20 mouse cellular contexts compared by ENCODE assay signal in genomic region chr4:101305126-101305525, GRCm38 (mm10). TPM values are rescaled to one million over a fixed set of nuclear protein-coding genes. Genes with fewer than 3 reads are reported as not detected.
DNase-seq lines count a peak whose midpoint lies in the region; ATAC-seq and TF ChIP-seq lines count a peak whose summit lies in the region.
"Had no signal": no experiment of that assay in that cellular context is flagged by ENCODE, and none has a peak within 500 bp of the region (broad histone marks: within the 10 kb centered on the region; RNA-seq: fewer than 3 reads in every experiment).

No protein-coding gene starts in this region.

- no peak for ATAC-seq in heart, embryonic 15.5 days (replicated peaks; ENCODE audit: insufficient number of reproducible peaks, insufficient read depth, low FRiP score, low read depth)
- peak; percentile 64 for ATAC-seq in lung, postnatal 0 days
- ATAC-seq: forebrain, postnatal 0 days; midbrain, embryonic 13.5 days had no signal

- H3K4me3 ChIP-seq in heart, embryonic 15.5 days, result no peak overlapping the region
- H3K4me3 ChIP-seq in heart, embryonic 10.5 days, result no peak overlapping the region
- no peak overlapping the region for H3K4me3 ChIP-seq in lung, postnatal 0 days (ENCODE audit: low read depth, low read length)
- H3K4me3 ChIP-seq: hindbrain, embryonic 15.5 days; limb, embryonic 15.5 days; midbrain, embryonic 13.5 days; stomach, embryonic 15.5 days had no signal

- no peaks in the 10 kb centered on the region for H3K36me3 ChIP-seq in heart, embryonic 15.5 days
- H3K36me3 ChIP-seq in heart, embryonic 10.5 days, result no peaks in the 10 kb centered on the region
- no peaks in the 10 kb centered on the region for H3K36me3 ChIP-seq in lung, postnatal 0 days (ENCODE audit: insufficient read depth, low read length)
- H3K36me3 ChIP-seq: hindbrain, embryonic 15.5 days; limb, embryonic 15.5 days; midbrain, embryonic 13.5 days; stomach, embryonic 15.5 days had no signal

- no peak for TF ChIP-seq EP300 in lung, postnatal 0 days (IDR thresholded peaks at IDR 0.05)

- no peaks in the 10 kb centered on the region for H3K27me3 ChIP-seq in heart, embryonic 15.5 days
- H3K27me3 ChIP-seq in heart, embryonic 10.5 days (ENCODE audit: insufficient read depth, poor library complexity, severe bottlenecking), result 0 out of 2 replicates have a peak, but pooled peaks cover 4% of the 10 kb centered on the region
- H3K27me3 ChIP-seq in lung, postnatal 0 days (replicated peaks; ENCODE audit: insufficient read depth, low read length), result no peaks in the 10 kb centered on the region
- H3K27me3 ChIP-seq: hindbrain, embryonic 15.5 days; limb, embryonic 15.5 days; midbrain, embryonic 13.5 days; stomach, embryonic 15.5 days had no signal

- H3K4me2 ChIP-seq in heart, embryonic 15.5 days, result 0 out of 2 replicates have a peak overlapping the region, but pooled peaks have one; percentile 8
- H3K4me2 ChIP-seq in lung, postnatal 0 days (replicated peaks; ENCODE audit: low read depth, low read length), result no peak overlapping the region
- H3K4me2 ChIP-seq: hindbrain, embryonic 15.5 days; limb, embryonic 15.5 days; midbrain, embryonic 13.5 days; stomach, embryonic 15.5 days had no signal

- no peaks in the 10 kb centered on the region for H3K9me3 ChIP-seq in heart, embryonic 15.5 days (replicated peaks)
- no peaks in the 10 kb centered on the region for H3K9me3 ChIP-seq in heart, embryonic 10.5 days
- no peaks in the 10 kb centered on the region for H3K9me3 ChIP-seq in lung, postnatal 0 days (ENCODE audit: low read length)
- H3K9me3 ChIP-seq: hindbrain, embryonic 15.5 days; limb, embryonic 15.5 days; midbrain, embryonic 13.5 days; stomach, embryonic 15.5 days had no signal

- H3K4me1 ChIP-seq in heart, embryonic 15.5 days (replicated peaks), result peaks cover 15% of the 10 kb centered on the region
- H3K4me1 ChIP-seq in heart, embryonic 10.5 days, result peaks cover 9% of the 10 kb centered on the region; the same call in 1 of the 2 replicates
- H3K4me1 ChIP-seq in lung, postnatal 0 days (ENCODE audit: insufficient read depth, low read depth, low read length), result no peaks in the 10 kb centered on the region

- intact Hi-C loops in heart, postnatal 10 days (cut with DNase I), result no loop called here

- TF ChIP-seq CTCF in lung, postnatal 0 days (IDR thresholded peaks at IDR 0.05), result no peak

- no peak overlapping the region for H3K27ac ChIP-seq in heart, embryonic 15.5 days
- H3K27ac ChIP-seq in heart, embryonic 10.5 days, result no peak overlapping the region
- H3K27ac ChIP-seq in lung, postnatal 0 days (ENCODE audit: low read length), result no peak overlapping the region
- H3K27ac ChIP-seq: hindbrain, embryonic 15.5 days; kidney, postnatal 0 days; limb, embryonic 15.5 days; midbrain, embryonic 13.5 days; stomach, embryonic 15.5 days had no signal

- no peak overlapping the region for H3K9ac ChIP-seq in heart, embryonic 15.5 days
- no peak overlapping the region for H3K9ac ChIP-seq in lung, postnatal 0 days (replicated peaks; ENCODE audit: low read depth)
- H3K9ac ChIP-seq: forebrain, postnatal 0 days; hindbrain, embryonic 15.5 days; limb, embryonic 15.5 days; midbrain, embryonic 13.5 days; stomach, embryonic 15.5 days had no signal

- 63% methylated on average over 9 of the region's 9 CpGs for WGBS in heart, embryonic 15.5 days
- WGBS in heart, embryonic 10.5 days, result 76% methylated on average over 9 of the region's 9 CpGs
- 66% methylated on average over 9 of the region's 9 CpGs for WGBS in lung, postnatal 0 days

- DNase-seq in adrenal gland, postnatal 14 days, result peak; percentile 33
- no peak for DNase-seq in adrenal gland, adult 8-10 months
- no peak for DNase-seq in heart, embryonic 10.5 days (ENCODE audit: low spot score)
- peak; percentile 19 for DNase-seq in lung, postnatal 0 days (ENCODE audit: low spot score)
- DNase-seq in lung, postnatal 10 days, result no peak
- DNase-seq in heart, postnatal 10 days, result peak; percentile 18 to 21
- DNase-seq: cerebellum, adult 18-20 months; cerebellum, postnatal 14 days; forebrain, postnatal 0 days; kidney, adult 2 months; left cerebral cortex, postnatal 4 days; right cerebral cortex, adult 18-20 months; thymus, adult 18-20 months; thymus, postnatal 36 days had no signal

RNA-seq across cellular contexts. Expression of gene Jak1, which starts 40.0 kb away (rescaled TPM):
- 116 and 125 TPM in 2 replicates for total RNA-seq in adrenal gland, postnatal 14 days (2021)
- total RNA-seq in adrenal gland, adult 8-10 months (2022), result 100 to 1,000 TPM; 124 to 155 (median 151) TPM
- 53.2 and 61.4 TPM in 2 replicates for polyA plus RNA-seq in heart, embryonic 15.5 days (2015; fragmentation: Nextera tagmentation; extraction: Ambion mirVana)
- 55.9 and 61.4 TPM in 2 replicates for polyA plus RNA-seq in heart, embryonic 10.5 days (2016; fragmentation: Nextera tagmentation; extraction: Ambion mirVana)
- 80.0 and 86.3 TPM in 2 replicates for polyA plus RNA-seq in lung, postnatal 0 days (2015; fragmentation: Nextera tagmentation; extraction: Ambion mirVana)
- 10 to 100 TPM; 89.5 to 93.0 TPM for total RNA-seq in heart, postnatal 10 days (2021)

Comparison
In these comparisons a context has a peak if more than half of its experiments do, and no peak if none do; other contexts are left out.
1. DNase-seq: peak in adrenal gland, postnatal 14 days (single experiment), lung, postnatal 0 days (single experiment) and heart, postnatal 10 days (2 of 2); none in adrenal gland, adult 8-10 months (single experiment), heart, embryonic 10.5 days (single experiment) and lung, postnatal 10 days (single experiment).